Mouse (Mus musculus) kidney, embryonic 14.5 days (tissue): ENCODE results near the gene Hmcn1. TPM values are rescaled to one million over a fixed set of nuclear protein-coding genes. Genes with fewer than 3 reads are reported as not detected.

Experiments
- ATAC-seq: fragments of 200-750 bp; cut with Nextera tagmentation; 2 replicates; pipeline ENCODE4 v1.8.0; 2017; ENCODE audit warnings: moderate number of reproducible peaks, mild to moderate bottlenecking, moderate TSS enrichment, moderate library complexity; ENCODE audit not compliant: low FRiP score, low TSS enrichment
- H3K27ac ChIP-seq: fragments of 300-500 bp; sonication (generic); 2 replicates; pipeline ENCODE4 v1.5.1; 2014; ENCODE audit warnings: low read depth, mild to moderate bottlenecking, low read length, moderate library complexity, mixed read lengths
- H3K27me3 ChIP-seq: fragments of 300-500 bp; sonication (generic); 2 replicates; pipeline ENCODE4 v1.6.1; 2014; ENCODE audit warnings: mild to moderate bottlenecking, low read length; ENCODE audit not compliant: control insufficient read depth, insufficient read depth
- H3K36me3 ChIP-seq: fragments of 300-500 bp; sonication (generic); 2 replicates; pipeline ENCODE4 v1.6.1; 2014; ENCODE audit warnings: low read length, mixed read lengths; ENCODE audit not compliant: control insufficient read depth, insufficient read depth
- H3K4me1 ChIP-seq: fragments of 300-500 bp; sonication (generic); 2 replicates; pipeline ENCODE4 v1.6.1; 2014; ENCODE audit warnings: low read length, mixed read lengths; ENCODE audit not compliant: control insufficient read depth, insufficient read depth
- H3K4me2 ChIP-seq: fragments of 300-500 bp; sonication (generic); replicated peaks from 2 replicates; pipeline ENCODE4 v1.6.1; 2014; ENCODE audit warnings: low read depth, mild to moderate bottlenecking, low read length
- H3K4me3 ChIP-seq: fragments of 300-500 bp; sonication (generic); 2 replicates; pipeline ENCODE4 v1.5.1; 2014; ENCODE audit warnings: mild to moderate bottlenecking, low read length
- H3K9ac ChIP-seq: fragments of 300-500 bp; sonication (generic); 2 replicates; pipeline ENCODE4 v1.6.1; 2014; ENCODE audit warnings: low read depth, mild to moderate bottlenecking, low read length, moderate library complexity
- H3K9me3 ChIP-seq: fragments of 300-500 bp; sonication (generic); 2 replicates; pipeline ENCODE4 v1.6.1; 2016; ENCODE audit warnings: low read length; ENCODE audit not compliant: control insufficient read depth
- WGBS: fragments of 180-500 bp; shearing (Covaris S2); extraction: QIAGEN DNeasy Blood & Tissue Kit; methylation state at CpG from one replicate; pipeline ENCODE4 v1.1.7; 2014; 5-methylcytosine and 5-hydroxymethylcytosine counted together
- polyA plus RNA-seq: library from polyadenylated mRNA; unstranded; fragments of >200 nt; fragmentation: Nextera tagmentation; extraction: Ambion mirVana; gene quantifications from 2 replicates; pipeline ENCODE4 v1.2.1, GENCODE M21; 2014

Hmcn1 gene
- polyA plus RNA-seq, 1 experiment from 2014 or later, result 34.0 TPM

DNA sequence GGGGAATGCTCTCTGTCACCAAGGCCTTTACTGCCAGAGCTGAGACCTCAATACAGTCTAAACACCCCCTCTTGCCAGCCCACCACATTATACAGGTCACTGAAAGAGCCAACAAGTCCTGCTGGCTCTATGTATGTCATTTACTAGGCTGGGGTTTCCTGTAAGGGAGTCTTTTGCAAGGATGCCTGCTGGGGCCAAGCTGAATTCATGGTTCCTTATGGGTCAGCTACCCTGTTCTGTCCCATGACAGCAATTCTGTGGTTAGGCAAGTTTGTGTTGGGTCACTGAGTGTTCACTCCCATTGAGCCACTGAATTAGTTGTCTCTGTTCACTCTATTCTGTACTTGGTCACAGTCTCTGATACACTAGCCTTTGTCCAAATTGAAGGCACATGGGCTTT lies 405.8 kb downstream of the Hmcn1 start:
- Histone ChIP-seq H3K4me1 (no peaks in the 10 kb centered on the region), H3K27ac (no peak overlapping the region), H3K9me3 (no peaks in the 10 kb centered on the region), H3K27me3 (no peaks in the 10 kb centered on the region), H3K9ac (no peak overlapping the region), H3K36me3 (peaks cover 8% of the 10 kb centered on the region; the same call in 1 of the 2 replicates), H3K4me3 (no peak overlapping the region), H3K4me2 (no peak overlapping the region)
- no peak for ATAC-seq

DNA sequence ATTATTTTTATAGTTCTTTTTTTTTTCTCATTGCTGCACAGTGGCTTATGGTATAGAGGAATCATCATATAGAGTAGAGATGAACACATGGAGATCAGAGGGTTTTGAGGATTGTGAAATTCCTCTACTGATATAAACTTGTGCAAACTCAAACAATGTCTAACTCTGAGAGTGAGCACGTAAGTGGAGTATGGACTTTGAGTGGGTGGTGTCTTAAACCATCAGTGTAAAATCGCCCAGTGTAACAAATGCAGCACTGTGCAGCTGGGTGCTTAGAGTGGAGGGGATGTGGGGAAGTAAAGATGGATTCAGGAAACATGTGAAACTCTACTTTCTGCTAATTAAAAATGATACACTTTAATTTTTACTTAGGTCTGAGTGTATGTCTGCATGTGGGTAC lies 408.8 kb downstream of the Hmcn1 start:
- Histone ChIP-seq H3K4me2 (no peak overlapping the region), H3K9ac (no peak overlapping the region), H3K9me3 (no peaks in the 10 kb centered on the region), H3K36me3 (peaks cover 16% of the 10 kb centered on the region; the same call in 1 of the 2 replicates), H3K27ac (no peak overlapping the region), H3K4me3 (no peak overlapping the region), H3K27me3 (no peaks in the 10 kb centered on the region), H3K4me1 (no peaks in the 10 kb centered on the region)
- no peak for ATAC-seq
- WGBS, result 93% methylated on average over 2 of the region's 2 CpGs

GRCm38 (mm10) chr1:150583734-150584133 lies 409.5 kb downstream of the Hmcn1 start:
- peaks cover 16% of the 10 kb centered on the region; the same call in 1 of the 2 replicates for H3K36me3 ChIP-seq
- no peaks in the 10 kb centered on the region for H3K4me1 ChIP-seq
- no peak overlapping the region for H3K9ac ChIP-seq
- H3K4me3 ChIP-seq, result no peak overlapping the region
- H3K9me3 ChIP-seq, result no peaks in the 10 kb centered on the region
- WGBS, result 69% methylated on average over 8 of the region's 8 CpGs
- no peak overlapping the region for H3K27ac ChIP-seq
- ATAC-seq, result no peak
- no peak overlapping the region for H3K4me2 ChIP-seq
- H3K27me3 ChIP-seq, result no peaks in the 10 kb centered on the region

DNA sequence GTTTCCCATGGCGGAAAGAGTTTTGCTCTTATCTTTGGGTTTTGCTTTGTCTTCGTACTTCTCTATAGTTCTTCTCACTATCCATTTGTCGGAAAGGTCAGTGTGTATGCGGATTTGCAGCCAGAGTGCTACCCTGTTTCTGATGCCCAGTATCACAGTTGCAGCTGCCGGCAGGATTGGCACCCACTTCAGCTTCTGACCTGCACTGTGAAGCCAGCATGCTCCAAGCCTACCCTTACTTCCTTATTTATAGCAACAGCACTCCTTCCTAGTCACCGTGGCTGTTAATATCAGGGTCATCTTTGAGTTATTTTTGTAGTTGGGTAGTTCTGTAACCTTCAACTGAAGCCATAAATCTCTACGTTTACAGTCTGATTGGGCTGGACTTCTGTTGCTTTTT lies 412.7 kb downstream of the Hmcn1 start:
- H3K27ac ChIP-seq, result no peak overlapping the region
- H3K4me1 ChIP-seq, result no peaks in the 10 kb centered on the region
- H3K9me3 ChIP-seq, result no peaks in the 10 kb centered on the region
- H3K9ac ChIP-seq, result no peak overlapping the region
- H3K4me2 ChIP-seq, result no peak overlapping the region
- no peak overlapping the region for H3K4me3 ChIP-seq
- H3K27me3 ChIP-seq, result no peaks in the 10 kb centered on the region
- 72% methylated on average over 7 of the region's 7 CpGs for WGBS
- no peak for ATAC-seq
- H3K36me3 ChIP-seq, result peaks cover 17% of the 10 kb centered on the region; the same call in 1 of the 2 replicates

DNA sequence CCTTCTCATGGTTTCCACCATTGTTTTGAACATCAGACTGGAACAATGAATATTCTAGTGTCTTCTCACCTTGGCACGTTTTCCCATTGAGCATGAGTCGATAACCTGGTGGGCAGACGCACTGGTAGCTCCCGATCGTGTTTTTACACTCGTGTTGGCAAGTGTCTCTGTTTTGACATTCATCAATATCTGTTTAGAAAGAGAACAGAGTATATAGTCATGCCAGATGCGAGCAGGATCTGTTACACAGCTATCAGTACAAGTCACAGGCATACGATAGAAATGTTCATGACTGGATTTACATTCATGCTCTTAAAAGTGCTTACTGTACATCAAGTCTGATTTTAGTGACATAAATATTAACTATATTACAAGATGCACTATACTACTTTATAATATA lies 419.8 kb downstream of the Hmcn1 start:
- no peak overlapping the region for H3K9ac ChIP-seq
- peaks cover 5% of the 10 kb centered on the region; the same call in 1 of the 2 replicates for H3K36me3 ChIP-seq
- no peak overlapping the region for H3K4me2 ChIP-seq
- no peaks in the 10 kb centered on the region for H3K4me1 ChIP-seq
- H3K27me3 ChIP-seq, result no peaks in the 10 kb centered on the region
- no peak for ATAC-seq
- H3K9me3 ChIP-seq, result no peaks in the 10 kb centered on the region
- WGBS, result 96% methylated on average over 8 of the region's 8 CpGs
- no peak overlapping the region for H3K4me3 ChIP-seq
- no peak overlapping the region for H3K27ac ChIP-seq

DNA sequence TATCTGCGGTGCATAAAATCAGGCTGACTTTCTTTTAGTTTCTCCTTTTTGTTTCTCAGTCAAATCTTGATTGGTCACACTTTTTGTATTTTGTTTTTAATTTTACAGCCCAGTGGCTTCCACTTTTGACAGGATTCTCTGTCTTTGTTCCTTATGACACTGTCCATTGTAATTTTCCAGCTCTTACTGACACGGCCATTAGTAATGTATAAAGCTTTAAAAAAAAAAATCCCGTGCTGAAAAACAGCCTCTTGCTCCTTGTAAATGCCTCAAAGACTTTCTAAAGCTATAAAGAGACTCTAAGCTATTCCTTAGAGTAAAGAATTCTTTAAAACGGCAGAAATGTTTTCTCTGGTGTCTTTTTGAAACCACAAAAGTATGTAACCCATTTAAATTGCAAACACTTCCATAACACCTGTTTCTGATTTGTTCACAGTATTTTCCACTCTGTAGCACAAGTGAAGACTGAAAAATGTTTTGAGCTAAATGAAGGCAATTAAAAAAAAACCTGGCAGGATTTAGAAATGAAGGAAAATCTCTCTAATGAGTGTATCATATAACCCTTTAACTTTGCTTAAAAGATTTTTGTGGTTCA lies 422.6 kb downstream of the Hmcn1 start:
- Histone ChIP-seq H3K36me3 (no peaks in the 10 kb centered on the region; the same call in 1 of the 2 replicates), H3K4me3 (no peak overlapping the region), H3K4me2 (no peak overlapping the region), H3K9ac (no peak overlapping the region), H3K27me3 (no peaks in the 10 kb centered on the region), H3K9me3 (no peaks in the 10 kb centered on the region), H3K27ac (no peak overlapping the region), H3K4me1 (no peaks in the 10 kb centered on the region)
- WGBS, result 75% methylated on average over 4 of the region's 4 CpGs
- ATAC-seq, result no peak

DNA sequence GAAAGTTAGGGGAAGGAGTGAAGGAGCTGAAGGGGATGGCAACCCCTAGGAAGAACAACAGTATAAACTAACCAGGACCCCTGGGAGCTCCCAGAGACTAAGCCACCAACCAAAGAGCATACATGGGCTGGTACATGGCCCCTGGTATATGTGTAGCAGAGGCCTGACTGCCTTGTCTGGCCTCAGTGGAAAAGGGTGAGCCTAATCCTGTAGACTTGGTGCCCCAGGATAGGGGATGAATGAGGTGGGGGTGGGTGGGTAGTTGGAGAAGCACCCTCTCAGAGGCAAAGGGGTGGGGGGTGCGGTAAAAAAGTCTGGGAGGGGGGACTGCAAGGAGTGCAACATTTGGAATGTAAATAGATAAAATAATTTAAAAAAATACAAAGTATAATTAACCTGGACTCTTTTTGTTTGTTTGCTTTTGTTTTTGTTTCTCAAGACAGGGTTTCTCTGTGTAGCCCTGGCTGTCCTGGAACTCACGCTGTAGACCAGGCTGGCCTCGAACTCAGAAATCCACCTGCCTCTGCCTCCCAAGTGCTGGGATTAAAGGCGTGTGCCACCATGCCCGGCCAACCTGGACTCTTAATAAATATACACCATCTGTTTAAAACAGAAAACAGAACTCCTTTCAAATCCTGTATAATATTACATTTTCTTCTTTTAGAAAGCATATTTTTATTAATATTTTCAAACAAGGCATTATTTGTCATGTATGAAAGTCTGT lies 423.3 kb downstream of the Hmcn1 start:
- WGBS, result 98% methylated on average over 5 of the region's 5 CpGs
- no peak overlapping the region for H3K9ac ChIP-seq
- H3K27me3 ChIP-seq, result no peaks in the 10 kb centered on the region
- H3K27ac ChIP-seq, result no peak overlapping the region
- no peak for ATAC-seq
- no peak overlapping the region for H3K4me3 ChIP-seq
- no peaks in the 10 kb centered on the region for H3K9me3 ChIP-seq
- H3K4me1 ChIP-seq, result no peaks in the 10 kb centered on the region
- H3K36me3 ChIP-seq, result no peaks in the 10 kb centered on the region; the same call in 1 of the 2 replicates
- no peak overlapping the region for H3K4me2 ChIP-seq

GRCm38 (mm10) chr1:150566287-150566686 lies 426.9 kb downstream of the Hmcn1 start:
- no peak overlapping the region for H3K9ac ChIP-seq
- H3K9me3 ChIP-seq, result no peaks in the 10 kb centered on the region
- ATAC-seq, result no peak
- no peaks in the 10 kb centered on the region for H3K27me3 ChIP-seq
- WGBS, result 88% methylated on average over 4 of the region's 4 CpGs
- H3K4me2 ChIP-seq, result no peak overlapping the region
- no peaks in the 10 kb centered on the region for H3K4me1 ChIP-seq
- H3K4me3 ChIP-seq, result no peak overlapping the region
- H3K36me3 ChIP-seq, result peaks cover 4% of the 10 kb centered on the region; the same call in 1 of the 2 replicates
- no peak overlapping the region for H3K27ac ChIP-seq

DNA sequence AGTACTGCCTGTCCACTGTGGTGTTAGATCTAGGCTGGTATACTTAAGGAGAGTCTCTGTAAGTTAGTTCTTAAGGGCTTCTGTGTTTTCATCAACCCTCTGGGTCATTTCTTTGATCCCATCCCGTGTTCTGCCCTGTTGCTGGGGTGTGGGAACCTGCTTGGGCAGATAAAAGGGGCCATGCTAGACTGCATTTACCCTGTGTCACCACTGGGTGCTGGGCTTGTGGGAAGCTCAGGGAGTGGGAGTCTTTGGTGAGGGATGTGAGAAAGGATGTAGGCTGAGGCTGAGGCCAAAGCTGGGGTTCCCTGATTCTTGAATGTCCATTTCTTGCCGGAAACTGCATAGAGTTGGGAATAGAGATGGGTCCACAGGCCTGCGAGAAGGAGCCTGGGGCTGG lies 436.6 kb downstream of the Hmcn1 start:
- Histone ChIP-seq H3K4me2 (no peak overlapping the region), H3K27me3 (no peaks in the 10 kb centered on the region), H3K36me3 (no peaks in the 10 kb centered on the region; the same call in 1 of the 2 replicates), H3K4me3 (no peak overlapping the region), H3K9ac (no peak overlapping the region), H3K27ac (no peak overlapping the region), H3K9me3 (no peaks in the 10 kb centered on the region), H3K4me1 (no peaks in the 10 kb centered on the region)
- no peak for ATAC-seq
- WGBS, result 80% methylated on average over 3 of the region's 3 CpGs
